ENCODE assay signal across 10 mouse cellular contexts in the genomic region with DNA sequence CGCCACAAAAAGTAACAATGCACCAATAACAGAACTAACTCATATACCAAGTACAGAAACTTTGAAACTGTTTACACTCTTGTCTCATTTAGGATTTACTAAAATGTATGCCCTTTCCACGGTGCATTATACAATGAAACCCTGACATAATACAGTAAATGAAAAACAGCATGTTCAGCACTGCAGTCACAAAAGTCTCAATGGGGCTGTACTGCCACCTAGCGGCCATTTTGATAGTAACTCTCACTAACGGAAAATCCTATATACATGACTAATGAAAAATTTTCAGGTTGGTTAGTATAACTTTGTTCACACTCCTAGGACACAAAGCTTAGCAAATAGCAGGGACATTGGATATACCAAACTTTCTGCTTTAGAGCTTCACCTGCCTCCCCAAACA. TPM values are rescaled to one million over a fixed set of nuclear protein-coding genes. Genes with fewer than 3 reads are reported as not detected.
DNase-seq lines count a peak whose midpoint lies in the region; ATAC-seq lines count a peak whose summit lies in the region.
"Had no signal": no experiment of that assay in that cellular context is flagged by ENCODE, and none has a peak within 500 bp of the region (broad histone marks: within the 10 kb centered on the region; RNA-seq: fewer than 3 reads in every experiment).

No protein-coding gene starts in this region.

- no peaks in the 10 kb centered on the region for H3K36me3 ChIP-seq in hindbrain, embryonic 10.5 days
- H3K36me3 ChIP-seq in hindbrain, embryonic 12.5 days: no peaks in the 10 kb centered on the region
- H3K36me3 ChIP-seq: embryonic facial prominence, embryonic 12.5 days had no signal

- H3K27ac ChIP-seq in hindbrain, embryonic 10.5 days: no peak overlapping the region
- H3K27ac ChIP-seq in hindbrain, embryonic 12.5 days: no peak overlapping the region
- H3K27ac ChIP-seq: embryonic facial prominence, embryonic 12.5 days had no signal

- H3K27me3 ChIP-seq in hindbrain, embryonic 10.5 days (ENCODE audit: insufficient read depth, poor library complexity, severe bottlenecking): no peaks in the 10 kb centered on the region
- no peaks in the 10 kb centered on the region for H3K27me3 ChIP-seq in hindbrain, embryonic 12.5 days
- H3K27me3 ChIP-seq: embryonic facial prominence, embryonic 12.5 days; megakaryocyte, embryonic 14.5 days had no signal

- ATAC-seq in hindbrain, embryonic 12.5 days (ENCODE audit: low FRiP score): no peak
- ATAC-seq in megakaryocyte, adult 5-6 weeks (ENCODE audit: poor library complexity, severe bottlenecking): peak; percentile 45

- 31% methylated on average over 4 of the region's 4 CpGs for WGBS in hindbrain, embryonic 10.5 days
- 29% methylated on average over 4 of the region's 4 CpGs for WGBS in hindbrain, embryonic 12.5 days

- H3K9ac ChIP-seq in hindbrain, embryonic 12.5 days: no peak overlapping the region
- H3K9ac ChIP-seq: embryonic facial prominence, embryonic 12.5 days had no signal

- H3K4me1 ChIP-seq in hindbrain, embryonic 10.5 days (replicated peaks): peaks cover 4% of the 10 kb centered on the region; the same call in 1 of the 2 replicates
- 0 out of 2 replicates have a peak, but pooled peaks cover 3% of the 10 kb centered on the region for H3K4me1 ChIP-seq in hindbrain, embryonic 12.5 days
- H3K4me1 ChIP-seq: embryonic facial prominence, embryonic 12.5 days had no signal

- DNase-seq in hindbrain, embryonic 10.5 days (ENCODE audit: low spot score): peak; percentile 76
- DNase-seq in R1 (ENCODE audit: low read depth, low spot score): peak; percentile 72
- DNase-seq in cerebellum, postnatal 36 days: peak; percentile 73 to 86
- peak; percentile 14 to 15 for DNase-seq in gastrocnemius, adult 8-10 months (ENCODE audit: low spot score in 2 of 2)
- peak; percentile 81 to 83 for DNase-seq in layer of hippocampus, postnatal 10 days (ENCODE audit: low spot score in 2 of 2)
- DNase-seq in spleen, adult 12 weeks (ENCODE audit: low spot score): peak; percentile 63

- no peaks in the 10 kb centered on the region for H3K9me3 ChIP-seq in hindbrain, embryonic 10.5 days
- H3K9me3 ChIP-seq in hindbrain, embryonic 12.5 days (replicated peaks): no peaks in the 10 kb centered on the region; the same call in 1 of the 2 replicates
- H3K9me3 ChIP-seq: embryonic facial prominence, embryonic 12.5 days had no signal

- no peak overlapping the region for H3K4me2 ChIP-seq in hindbrain, embryonic 12.5 days (replicated peaks)
- H3K4me2 ChIP-seq: embryonic facial prominence, embryonic 12.5 days had no signal

- no peak overlapping the region for H3K4me3 ChIP-seq in hindbrain, embryonic 10.5 days
- no peak overlapping the region for H3K4me3 ChIP-seq in hindbrain, embryonic 12.5 days
- H3K4me3 ChIP-seq: embryonic facial prominence, embryonic 12.5 days; megakaryocyte, embryonic 14.5 days had no signal

RNA-seq across cellular contexts. Expression of a gene that starts 4.5 kb away (rescaled TPM):
- 15.8 and 19.6 TPM in 2 replicates for polyA plus RNA-seq in hindbrain, embryonic 10.5 days (2016; fragmentation: Nextera tagmentation; extraction: Ambion mirVana)
- polyA plus RNA-seq in hindbrain, embryonic 12.5 days (2016; fragmentation: Nextera tagmentation; extraction: Ambion mirVana): 23.2 and 26.0 TPM in 2 replicates
- 1 to 10 TPM; 3.0 to 3.7 (median 3.5) TPM for total RNA-seq in gastrocnemius, adult 8-10 months (2022)
- 10 to 100 TPM; 15.6 to 16.3 TPM for total RNA-seq in layer of hippocampus, postnatal 10 days (2021)
- 12.7 and 13.0 TPM in 2 replicates for total RNA-seq in megakaryocyte, adult 5-6 weeks (2015)
- 21.6 and 22.5 TPM in 2 replicates for total RNA-seq in megakaryocyte, adult 5-6 weeks (2017)

RNA-seq across cellular contexts. Expression of a gene that starts 7.8 kb away (rescaled TPM):
- polyA plus RNA-seq in hindbrain, embryonic 10.5 days (2016; fragmentation: Nextera tagmentation; extraction: Ambion mirVana): 5.7 and 9.8 TPM in 2 replicates
- 5.9 and 8.3 TPM in 2 replicates for polyA plus RNA-seq in hindbrain, embryonic 12.5 days (2016; fragmentation: Nextera tagmentation; extraction: Ambion mirVana)
- not detected for total RNA-seq in gastrocnemius, adult 8-10 months (2022)
- total RNA-seq in layer of hippocampus, postnatal 10 days (2021): 1 to 10 TPM; 3.1 to 3.7 TPM
- total RNA-seq in megakaryocyte, adult 5-6 weeks (2015): 0.05 TPM in 1 of 2 replicates, not detected in the other
- total RNA-seq in megakaryocyte, adult 5-6 weeks (2017): 0.07 TPM in 1 of 2 replicates, not detected in the other

Comparison
In these comparisons a context has a peak if more than half of its experiments do, and no peak if none do; other contexts are left out.
1. DNase-seq: peak in every context shown above with its lines; median percentile 82 in layer of hippocampus, postnatal 10 days; 80 in cerebellum, postnatal 36 days; 76 in hindbrain, embryonic 10.5 days; 72 in R1; 63 in spleen, adult 12 weeks; 14 in gastrocnemius, adult 8-10 months.